8 mouse cellular contexts compared by ENCODE assay signal in genomic region chr12:102643316-102643715, GRCm38 (mm10).
DNase-seq lines count a peak whose midpoint lies in the region; ATAC-seq and TF ChIP-seq lines count a peak whose summit lies in the region.
"Had no signal": no experiment of that assay in that cellular context is flagged by ENCODE, and none has a peak within 500 bp of the region (broad histone marks: within the 10 kb centered on the region; RNA-seq: fewer than 3 reads in every experiment).

No protein-coding gene starts in this region.

- H3K27ac ChIP-seq in hindbrain, embryonic 16.5 days (ENCODE audit: low read depth, low read length): peak overlapping the region; percentile 37
- H3K27ac ChIP-seq in hindbrain, embryonic 12.5 days: no peak overlapping the region
- peak overlapping the region; percentile 70 for H3K27ac ChIP-seq in kidney, adult 2 months (ENCODE audit: insufficient read depth, low read depth, low read length)
- H3K27ac ChIP-seq: liver, embryonic 14.5 days had no signal

- no peaks in the 10 kb centered on the region for H3K27me3 ChIP-seq in hindbrain, embryonic 16.5 days (replicated peaks; ENCODE audit: control insufficient read depth, insufficient read depth, low read length)
- H3K27me3 ChIP-seq in hindbrain, embryonic 12.5 days: no peaks in the 10 kb centered on the region
- H3K27me3 ChIP-seq in kidney, adult 2 months (replicated peaks; ENCODE audit: control insufficient read depth, insufficient read depth, low read length): no peaks in the 10 kb centered on the region

- no peak for TF ChIP-seq POLR2A in kidney, adult 2 months (IDR thresholded peaks at IDR 0.05; ENCODE audit: low read depth, low read length)

- no peak overlapping the region for H3K4me2 ChIP-seq in hindbrain, embryonic 16.5 days (ENCODE audit: low read length)
- H3K4me2 ChIP-seq in hindbrain, embryonic 12.5 days (replicated peaks): no peak overlapping the region

- WGBS in hindbrain, embryonic 16.5 days: 59% methylated on average over 6 of the region's 6 CpGs
- 84% methylated on average over 6 of the region's 6 CpGs for WGBS in hindbrain, embryonic 12.5 days
- WGBS in kidney, adult 2 months: 12% methylated on average over 6 of the region's 6 CpGs

- H3K4me1 ChIP-seq in hindbrain, embryonic 16.5 days (ENCODE audit: control insufficient read depth, insufficient read depth, low read depth, low read length): peaks cover 24% of the 10 kb centered on the region
- peaks cover 31% of the 10 kb centered on the region for H3K4me1 ChIP-seq in hindbrain, embryonic 12.5 days
- H3K4me1 ChIP-seq in kidney, adult 2 months (ENCODE audit: control insufficient read depth, insufficient read depth, low read length): peaks cover 46% of the 10 kb centered on the region

- no peak for TF ChIP-seq CTCF in kidney, adult 2 months (conservative IDR thresholded peaks at IDR 0.05; ENCODE audit: insufficient read depth, insufficient read length, low read depth, low read length)

- no peak overlapping the region for H3K4me3 ChIP-seq in hindbrain, embryonic 16.5 days (ENCODE audit: low read length)
- no peak overlapping the region for H3K4me3 ChIP-seq in hindbrain, embryonic 12.5 days
- H3K4me3 ChIP-seq in kidney, adult 2 months (ENCODE audit: insufficient read depth, low read depth, low read length): no peak overlapping the region

- no peaks in the 10 kb centered on the region for H3K9me3 ChIP-seq in hindbrain, embryonic 16.5 days (ENCODE audit: control insufficient read depth, low read length)
- no peaks in the 10 kb centered on the region for H3K9me3 ChIP-seq in hindbrain, embryonic 12.5 days (replicated peaks)

- H3K9ac ChIP-seq in hindbrain, embryonic 16.5 days (ENCODE audit: low read depth, low read length): no peak overlapping the region
- H3K9ac ChIP-seq in hindbrain, embryonic 12.5 days: no peak overlapping the region
- H3K9ac ChIP-seq: liver, embryonic 14.5 days had no signal

- ATAC-seq in hindbrain, embryonic 16.5 days: peak; percentile 62
- ATAC-seq in hindbrain, embryonic 12.5 days (ENCODE audit: low FRiP score): no peak
- ATAC-seq in common myeloid progenitor, adult 5-6 weeks (replicated peaks; ENCODE audit: low read depth, poor library complexity, severe bottlenecking): peak; percentile 16; the same call in 1 of the 2 replicates
- ATAC-seq in neutrophil, adult 5-6 weeks (ENCODE audit: extremely low read depth, insufficient number of reproducible peaks, low FRiP score, poor library complexity, severe bottlenecking): 0 out of 2 replicates have a peak, but pooled peaks have one; percentile 17
- ATAC-seq in frontal cortex, adult (ENCODE audit: low TSS enrichment): no peak

- H3K36me3 ChIP-seq in hindbrain, embryonic 16.5 days (ENCODE audit: control insufficient read depth, insufficient read depth, low read length): no peaks in the 10 kb centered on the region
- no peaks in the 10 kb centered on the region for H3K36me3 ChIP-seq in hindbrain, embryonic 12.5 days
- H3K36me3 ChIP-seq in kidney, adult 2 months (ENCODE audit: control insufficient read depth, insufficient read depth, low read length): no peaks in the 10 kb centered on the region

- DNase-seq in kidney, adult 2 months: peak; percentile 87
- no peak for DNase-seq in Muller cell, postnatal 12 days (ENCODE audit: inconsistent ontology term)

Comparison
In these comparisons a context has a peak if more than half of its experiments do, and no peak if none do; other contexts are left out.
1. ATAC-seq: peak in hindbrain, embryonic 16.5 days (single experiment), common myeloid progenitor, adult 5-6 weeks (single experiment) and neutrophil, adult 5-6 weeks (single experiment); none in hindbrain, embryonic 12.5 days (single experiment) and frontal cortex, adult (single experiment).